Mouse (Mus musculus) heart, postnatal 0 days (tissue): Measurements from ENCODE around the gene Sh3glb1. TPM values are rescaled to one million over a fixed set of nuclear protein-coding genes. Genes with fewer than 3 reads are reported as not detected.
A peak's percentile ranks its signal among the peaks of the same experiment; 100 is the strongest.
"Not testable (repeated sequence)": the region's sequence is repeated elsewhere in the genome, so short reads cannot be mapped to it uniquely, and the experiment has no call there.

Experiments
- ATAC-seq: fragments of 200-750 bp; cut with Nextera tagmentation; 2 replicates; pipeline ENCODE4 v1.8.0; 2017; ENCODE audit warnings: low read depth, moderate number of reproducible peaks, moderate library complexity; ENCODE audit not compliant: insufficient read depth
- DNase-seq: peaks from one replicate; pipeline ENCODE4 v3.0.0-alpha.2; 2016; ENCODE audit warnings: low spot score
- H3K27ac ChIP-seq: fragments of 300-500 bp; sonication (generic); 2 replicates; pipeline ENCODE4 v1.5.1; 2014; ENCODE audit warnings: low read depth, mild to moderate bottlenecking
- H3K27me3 ChIP-seq: fragments of 300-500 bp; sonication (generic); 2 replicates; pipeline ENCODE4 v1.6.1; 2014; ENCODE audit warnings: low read length, mixed read lengths; ENCODE audit not compliant: control insufficient read depth, insufficient read depth
- H3K36me3 ChIP-seq: fragments of 300-500 bp; sonication (generic); replicated peaks from 2 replicates; pipeline ENCODE4 v1.6.1; 2014; ENCODE audit warnings: low read length, mixed read lengths; ENCODE audit not compliant: control insufficient read depth, insufficient read depth
- H3K4me1 ChIP-seq: fragments of 300-500 bp; sonication (generic); 2 replicates; pipeline ENCODE4 v1.6.1; 2014; ENCODE audit warnings: antibody characterized with exemption; ENCODE audit not compliant: control insufficient read depth, insufficient read depth
- H3K4me2 ChIP-seq: fragments of 300-500 bp; sonication (generic); 2 replicates; pipeline ENCODE4 v1.6.1; 2014; ENCODE audit warnings: low read depth, mild to moderate bottlenecking, low read length, moderate library complexity
- H3K4me3 ChIP-seq: fragments of 300-500 bp; sonication (generic); 2 replicates; pipeline ENCODE4 v1.5.1; 2014; ENCODE audit warnings: low read depth, low read length
- H3K9ac ChIP-seq: fragments of 300-500 bp; sonication (generic); replicated peaks from 2 replicates; pipeline ENCODE4 v1.6.1; 2014; ENCODE audit warnings: low read depth, low read length, mixed read lengths
- H3K9me3 ChIP-seq: fragments of 300-500 bp; sonication (generic); replicated peaks from 2 replicates; pipeline ENCODE4 v1.6.1; 2016; ENCODE audit warnings: low read length; ENCODE audit not compliant: control insufficient read depth
- CTCF ChIP-seq: IDR thresholded peaks from 2 replicates; pipeline ENCODE4 v1.5.1; 2016; ENCODE audit warnings: antibody characterized with exemption, control low read depth, low read depth
- EP300 ChIP-seq: IDR thresholded peaks from 2 replicates; pipeline ENCODE4 v1.6.1; 2016; ENCODE audit warnings: antibody characterized with exemption, low read depth
- WGBS: fragments of 180-500 bp; shearing (Covaris S2); extraction: QIAGEN DNeasy Blood & Tissue Kit; methylation state at CpG from one replicate; pipeline ENCODE4 v1.1.7; 2014; 5-methylcytosine and 5-hydroxymethylcytosine counted together
- polyA plus RNA-seq: library from polyadenylated mRNA; unstranded; fragments of >200 nt; fragmentation: Nextera tagmentation; extraction: Ambion mirVana; gene quantifications from 2 replicates; pipeline ENCODE4 v1.2.1, GENCODE M21; 2015
- total RNA-seq: library from RNA; depleted of rRNA; stranded (reverse); fragments of >200 nt; gene quantifications from 2 replicates; pipeline ENCODE4 v1.2.3, GENCODE M21; 2014; ENCODE audit warnings: low replicate concordance

Sh3glb1 gene
- total and polyA plus RNA-seq, 2 experiments from 2014 or later = 139 to 231 TPM

DNA sequence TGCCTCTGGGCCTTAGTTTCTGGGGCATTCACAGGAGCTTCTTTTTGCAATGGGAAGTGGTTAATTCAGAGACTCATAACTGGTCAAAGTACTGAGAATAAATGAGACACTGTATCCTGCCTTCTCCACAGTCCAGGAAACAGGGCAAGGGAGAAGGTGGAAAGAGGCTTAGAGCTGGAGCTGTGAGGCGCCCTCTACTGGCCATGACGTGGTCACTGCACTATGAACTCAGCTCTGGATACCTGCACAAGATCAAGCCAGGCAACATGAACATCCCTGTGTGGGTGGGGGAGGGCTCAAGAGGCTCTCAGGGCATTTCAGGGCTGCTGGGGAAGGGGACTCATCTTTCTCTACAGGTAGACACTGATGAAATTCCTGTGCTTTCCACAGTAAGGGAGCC lies 33.0 kb upstream of the Sh3glb1 start:
- 0 out of 2 replicates have a peak, but pooled peaks cover 4% of the 10 kb centered on the region for H3K36me3 ChIP-seq
- WGBS = 2% methylated on average over 2 of the region's 2 CpGs
- H3K27me3 ChIP-seq = no peaks in the 10 kb centered on the region
- no peak overlapping the region for H3K4me2 ChIP-seq
- no peak for ATAC-seq
- no peaks in the 10 kb centered on the region for H3K4me1 ChIP-seq
- H3K9ac ChIP-seq = no peak overlapping the region
- no peak overlapping the region for H3K4me3 ChIP-seq
- peak; percentile 52 for TF ChIP-seq CTCF
- no peak for TF ChIP-seq EP300
- no peak for DNase-seq
- H3K9me3 ChIP-seq = no peaks in the 10 kb centered on the region
- no peak overlapping the region for H3K27ac ChIP-seq

- ATAC-seq, H3K9me3 ChIP-seq, DNase-seq, H3K9ac ChIP-seq, H3K27me3 ChIP-seq, H3K4me2 ChIP-seq, H3K4me1 ChIP-seq, H3K27ac ChIP-seq, H3K36me3 ChIP-seq, H3K4me3 ChIP-seq: not testable (repeated sequence)
- 60% methylated on average over 18 of the region's 21 CpGs for WGBS
Measured at GRCm38 (mm10) chr3:144749062-144749963, 29.2 kb upstream of the Sh3glb1 start.

- not testable (repeated sequence) for DNase-seq, ATAC-seq, H3K4me2 ChIP-seq, H3K4me3 ChIP-seq, H3K36me3 ChIP-seq, H3K4me1 ChIP-seq, H3K27ac ChIP-seq, H3K9ac ChIP-seq, H3K27me3 ChIP-seq, H3K9me3 ChIP-seq
- 33% methylated on average over 3 of the region's 3 CpGs for WGBS
Measured at GRCm38 (mm10) chr3:144747706-144748105, 27.6 kb upstream of the Sh3glb1 start.

GRCm38 (mm10) chr3:144738396-144738795 lies 18.3 kb upstream of the Sh3glb1 start:
- H3K27ac ChIP-seq, H3K4me1 ChIP-seq, H3K27me3 ChIP-seq, DNase-seq, H3K9ac ChIP-seq, H3K9me3 ChIP-seq, H3K36me3 ChIP-seq, H3K4me2 ChIP-seq, ATAC-seq, H3K4me3 ChIP-seq: not testable (repeated sequence)
- WGBS = 68% methylated on average over 24 of the region's 24 CpGs

DNA sequence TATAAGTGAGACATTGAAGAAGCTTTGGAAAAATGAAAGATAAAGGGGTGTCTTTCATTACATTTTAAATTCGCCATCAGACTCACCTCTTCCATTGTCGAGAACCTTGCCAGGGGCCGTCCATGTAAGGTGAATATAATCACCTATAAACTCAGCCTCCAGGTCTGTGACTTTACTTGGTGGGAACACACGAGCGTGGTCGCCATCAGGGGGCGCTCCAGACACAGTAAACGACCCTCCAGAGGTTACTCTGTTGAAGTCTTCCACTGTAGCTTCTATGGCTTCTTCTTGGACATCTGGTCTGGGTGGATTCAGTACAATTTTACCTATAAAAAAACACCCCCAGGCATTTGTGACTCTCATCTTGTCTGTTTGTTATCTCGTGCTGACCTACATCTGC lies 16.7 kb upstream of the Sh3glb1 start:
- DNase-seq (no peak), ATAC-seq (0 out of 2 replicates have a peak, but pooled peaks have one; percentile 41)
- H3K4me1 ChIP-seq = no peaks in the 10 kb centered on the region
- WGBS = 27% methylated on average over 9 of the region's 9 CpGs
- H3K27ac ChIP-seq = no peak overlapping the region
- TF ChIP-seq EP300 (no peak), CTCF (peak; percentile 46)
- no peak overlapping the region for H3K4me3 ChIP-seq
- no peaks in the 10 kb centered on the region for H3K9me3 ChIP-seq
- peaks cover 7% of the 10 kb centered on the region; the same call in 1 of the 2 replicates for H3K36me3 ChIP-seq
- no peak overlapping the region for H3K9ac ChIP-seq
- H3K4me2 ChIP-seq = no peak overlapping the region
- no peaks in the 10 kb centered on the region for H3K27me3 ChIP-seq

DNA sequence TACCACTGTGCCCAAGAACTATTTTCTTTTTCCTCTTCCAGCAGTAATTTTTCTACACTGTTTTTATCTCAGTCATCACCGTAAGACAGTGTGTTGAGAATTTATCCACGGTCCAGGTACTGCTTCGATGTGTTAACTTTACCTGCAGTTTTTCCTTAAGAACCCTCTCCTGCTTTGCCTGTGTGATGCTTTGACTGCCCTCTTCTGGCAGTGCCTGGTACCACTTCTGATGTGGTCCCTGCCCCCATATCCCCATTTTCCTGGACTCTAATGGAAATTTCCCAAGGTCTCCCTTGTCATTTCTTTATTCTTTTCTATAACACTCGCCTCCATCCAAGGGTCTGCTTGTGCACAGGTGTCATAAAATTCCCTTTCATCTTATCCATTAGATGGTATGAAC lies 3.3 kb upstream of the Sh3glb1 start:
- no peak overlapping the region for H3K9ac ChIP-seq
- H3K36me3 ChIP-seq = no peaks in the 10 kb centered on the region
- H3K4me3 ChIP-seq = no peak overlapping the region
- 38% methylated on average over 4 of the region's 4 CpGs for WGBS
- no peak overlapping the region for H3K4me2 ChIP-seq
- no peaks in the 10 kb centered on the region for H3K9me3 ChIP-seq
- H3K27ac ChIP-seq = no peak overlapping the region
- DNase-seq = no peak
- peaks cover 2% of the 10 kb centered on the region for H3K4me1 ChIP-seq
- TF ChIP-seq CTCF (peak; percentile 70), EP300 (no peak)
- no peaks in the 10 kb centered on the region for H3K27me3 ChIP-seq
- no peak for ATAC-seq

- not testable (repeated sequence) for H3K4me1 ChIP-seq, H3K36me3 ChIP-seq, H3K27me3 ChIP-seq, H3K27ac ChIP-seq, DNase-seq, ATAC-seq, H3K4me3 ChIP-seq, H3K4me2 ChIP-seq, H3K9me3 ChIP-seq, H3K9ac ChIP-seq
- 81% methylated on average over 3 of the region's 3 CpGs for WGBS
Measured at GRCm38 (mm10) chr3:144722566-144722965, 2.4 kb upstream of the Sh3glb1 start.
